Mouse (Mus musculus) stomach, postnatal 0 days (tissue): Measurements from ENCODE around the gene Homer2. TPM values are rescaled to one million over a fixed set of nuclear protein-coding genes. Genes with fewer than 3 reads are reported as not detected.

Experiments
- ATAC-seq: fragments of 200-750 bp; cut with Nextera tagmentation; 2 replicates; pipeline ENCODE4 v1.8.0; 2017; ENCODE audit not compliant: low FRiP score, low TSS enrichment
- DNase-seq: peaks from one replicate; pipeline ENCODE4 v3.0.0-alpha.2; 2016; ENCODE audit warnings: low spot score
- H3K27ac ChIP-seq: fragments of 300-500 bp; sonication (generic); replicated peaks from 2 replicates; pipeline ENCODE4 v1.5.1; 2014; ENCODE audit warnings: mild to moderate bottlenecking, control low read depth
- H3K27me3 ChIP-seq: fragments of 300-500 bp; sonication (generic); 2 replicates; pipeline ENCODE4 v1.6.1; 2014; ENCODE audit warnings: low read length; ENCODE audit not compliant: control insufficient read depth, insufficient read depth
- H3K36me3 ChIP-seq: fragments of 300-500 bp; sonication (generic); 2 replicates; pipeline ENCODE4 v1.6.1; 2014; ENCODE audit warnings: low read length, mixed read lengths; ENCODE audit not compliant: control insufficient read depth, insufficient read depth
- H3K4me1 ChIP-seq: fragments of 300-500 bp; sonication (generic); replicated peaks from 2 replicates; pipeline ENCODE4 v1.6.1; 2014; ENCODE audit warnings: antibody characterized with exemption; ENCODE audit not compliant: control insufficient read depth, insufficient read depth
- H3K4me2 ChIP-seq: fragments of 300-500 bp; sonication (generic); replicated peaks from 2 replicates; pipeline ENCODE4 v1.6.1; 2014; ENCODE audit warnings: low read depth, mild to moderate bottlenecking, control low read depth, moderate library complexity
- H3K4me3 ChIP-seq: fragments of 300-500 bp; sonication (generic); 2 replicates; pipeline ENCODE4 v1.5.1; 2014; ENCODE audit warnings: low read depth, low read length, control low read depth
- H3K9ac ChIP-seq: fragments of 300-500 bp; sonication (generic); 2 replicates; pipeline ENCODE4 v1.6.1; 2014; ENCODE audit warnings: mild to moderate bottlenecking, low read length, control low read depth, mixed read lengths
- H3K9me3 ChIP-seq: fragments of 300-500 bp; sonication (generic); 2 replicates; pipeline ENCODE4 v1.6.1; 2016; ENCODE audit warnings: low read length; ENCODE audit not compliant: control insufficient read depth
- CTCF ChIP-seq: IDR thresholded peaks from 2 replicates; pipeline ENCODE4 v1.5.1; 2016; ENCODE audit warnings: antibody characterized with exemption, low read depth, mild to moderate bottlenecking, moderate library complexity
- EP300 ChIP-seq: optimal IDR thresholded peaks from 2 replicates; pipeline ENCODE3; 2016; ENCODE audit warnings: antibody characterized with exemption
- WGBS: fragments of 180-500 bp; shearing (Covaris S2); extraction: QIAGEN DNeasy Blood & Tissue Kit; methylation state at CpG from one replicate; pipeline ENCODE4 v1.1.7; 2014; 5-methylcytosine and 5-hydroxymethylcytosine counted together
- polyA plus RNA-seq: library from polyadenylated mRNA; unstranded; fragments of >200 nt; fragmentation: Nextera tagmentation; extraction: Ambion mirVana; gene quantifications from 2 replicates; pipeline ENCODE4 v1.2.1, GENCODE M21; 2015

Homer2 gene
- polyA plus RNA-seq, 1 experiment from 2014 or later = 47.4 TPM

- no peak overlapping the region for H3K27ac ChIP-seq
- H3K4me2 ChIP-seq = no peak overlapping the region
- ATAC-seq = no peak
- no peak overlapping the region for H3K9ac ChIP-seq
- no peaks in the 10 kb centered on the region for H3K36me3 ChIP-seq
- 36% methylated on average over 8 of the region's 8 CpGs for WGBS
- H3K4me3 ChIP-seq = no peak overlapping the region
- H3K4me1 ChIP-seq = no peaks in the 10 kb centered on the region
- no peak for DNase-seq
- TF ChIP-seq EP300 (no peak), CTCF (no peak)
- no peaks in the 10 kb centered on the region for H3K9me3 ChIP-seq
- no peaks in the 10 kb centered on the region for H3K27me3 ChIP-seq
These were observed 53.3 kb downstream of the Homer2 start for GRCm38 (mm10) chr7:81653988-81654387.

- DNase-seq (no peak), ATAC-seq (no peak)
- 68% methylated on average over 2 of the region's 2 CpGs for WGBS
- Histone ChIP-seq H3K4me1 (no peaks in the 10 kb centered on the region), H3K9ac (no peak overlapping the region), H3K4me2 (no peak overlapping the region), H3K27me3 (no peaks in the 10 kb centered on the region), H3K4me3 (no peak overlapping the region), H3K9me3 (no peaks in the 10 kb centered on the region), H3K36me3 (no peaks in the 10 kb centered on the region), H3K27ac (no peak overlapping the region)
- no peak for TF ChIP-seq EP300
These were observed 55.0 kb downstream of the Homer2 start for GRCm38 (mm10) chr7:81652296-81652695.

GRCm38 (mm10) chr7:81651284-81651683 is 56.0 kb downstream of the Homer2 start:
- H3K4me3 ChIP-seq = no peak overlapping the region
- H3K9me3 ChIP-seq = no peaks in the 10 kb centered on the region
- H3K4me1 ChIP-seq = no peaks in the 10 kb centered on the region
- H3K4me2 ChIP-seq = no peak overlapping the region
- H3K27ac ChIP-seq = no peak overlapping the region
- no peak overlapping the region for H3K9ac ChIP-seq
- H3K27me3 ChIP-seq = no peaks in the 10 kb centered on the region
- DNase-seq = no peak
- WGBS = 73% methylated on average over 5 of the region's 5 CpGs
- TF ChIP-seq CTCF (no peak), EP300 (no peak)
- ATAC-seq = no peak
- no peaks in the 10 kb centered on the region for H3K36me3 ChIP-seq

GRCm38 (mm10) chr7:81649270-81649669 is 58.1 kb downstream of the Homer2 start:
- Histone ChIP-seq H3K9me3 (no peaks in the 10 kb centered on the region), H3K27ac (no peak overlapping the region), H3K27me3 (no peaks in the 10 kb centered on the region), H3K36me3 (no peaks in the 10 kb centered on the region), H3K4me1 (no peaks in the 10 kb centered on the region), H3K9ac (no peak overlapping the region), H3K4me2 (no peak overlapping the region), H3K4me3 (no peak overlapping the region)
- ATAC-seq = no peak
- TF ChIP-seq CTCF = no peak
- TF ChIP-seq EP300 = no peak
- DNase-seq = no peak
- 92% methylated on average over 8 of the region's 8 CpGs for whole genome bisulfite sequencing

- TF ChIP-seq EP300 (no peak), CTCF (no peak)
- H3K4me2 ChIP-seq = no peak overlapping the region
- H3K27me3 ChIP-seq = no peaks in the 10 kb centered on the region
- H3K36me3 ChIP-seq = no peaks in the 10 kb centered on the region
- no peaks in the 10 kb centered on the region for H3K9me3 ChIP-seq
- no peak for DNase-seq
- no peak overlapping the region for H3K27ac ChIP-seq
- no peak for ATAC-seq
- H3K9ac ChIP-seq = no peak overlapping the region
- no peaks in the 10 kb centered on the region for H3K4me1 ChIP-seq
- 66% methylated on average over 5 of the region's 5 CpGs for WGBS
- H3K4me3 ChIP-seq = no peak overlapping the region
These were observed 59.4 kb downstream of the Homer2 start for GRCm38 (mm10) chr7:81647959-81648358.

GRCm38 (mm10) chr7:81644551-81645235 is 62.6 kb downstream of the Homer2 start:
- H3K4me1 ChIP-seq = no peaks in the 10 kb centered on the region
- H3K27ac ChIP-seq = no peak overlapping the region
- no peak overlapping the region for H3K4me3 ChIP-seq
- H3K36me3 ChIP-seq = no peaks in the 10 kb centered on the region
- no peak overlapping the region for H3K4me2 ChIP-seq
- 59% methylated on average over 7 of the region's 7 CpGs for WGBS
- no peaks in the 10 kb centered on the region for H3K27me3 ChIP-seq
- TF ChIP-seq CTCF = no peak
- no peak for TF ChIP-seq EP300
- ATAC-seq (no peak), DNase-seq (no peak)
- no peak overlapping the region for H3K9ac ChIP-seq
- H3K9me3 ChIP-seq = no peaks in the 10 kb centered on the region
